Mouse (Mus musculus) midbrain, embryonic 11.5 days (tissue): ENCODE results near the gene Muc1. TPM values are rescaled to one million over a fixed set of nuclear protein-coding genes. Genes with fewer than 3 reads are reported as not detected.

ENCODE experiments used
- ATAC-seq: fragments of 200-750 bp; cut with Nextera tagmentation; 2 replicates; pipeline ENCODE4 v1.8.0; 2017; ENCODE audit warnings: moderate TSS enrichment, moderate library complexity; ENCODE audit not compliant: low FRiP score
- DNase-seq: peaks from one replicate; pipeline ENCODE4 v3.0.0; 2015; ENCODE audit warnings: low spot score; ENCODE audit errors: missing footprints
- H3K27ac ChIP-seq: fragments of 300-500 bp; sonication (generic); 2 replicates; pipeline ENCODE4 v1.5.1; 2014; ENCODE audit warnings: low read depth, low read length
- H3K27me3 ChIP-seq: fragments of 300-500 bp; sonication (generic); 2 replicates; pipeline ENCODE4 v1.6.1; 2014; ENCODE audit warnings: mild to moderate bottlenecking, low read length, moderate library complexity, mixed read lengths; ENCODE audit not compliant: control insufficient read depth, insufficient read depth
- H3K36me3 ChIP-seq: fragments of 300-500 bp; sonication (generic); 2 replicates; pipeline ENCODE4 v1.6.1; 2014; ENCODE audit warnings: mild to moderate bottlenecking, low read length, moderate library complexity, mixed read lengths; ENCODE audit not compliant: control insufficient read depth, insufficient read depth
- H3K4me1 ChIP-seq: fragments of 300-500 bp; sonication (generic); 2 replicates; pipeline ENCODE4 v1.6.1; 2014; ENCODE audit warnings: low read length; ENCODE audit not compliant: control insufficient read depth, insufficient read depth
- H3K4me2 ChIP-seq: fragments of 300-500 bp; sonication (generic); 2 replicates; pipeline ENCODE4 v1.6.1; 2014; ENCODE audit warnings: mild to moderate bottlenecking, moderate library complexity
- H3K4me3 ChIP-seq: fragments of 300-500 bp; sonication (generic); 2 replicates; pipeline ENCODE4 v1.5.1; 2014; ENCODE audit warnings: low read depth, low read length
- H3K9ac ChIP-seq: fragments of 300-500 bp; sonication (generic); 2 replicates; pipeline ENCODE4 v1.6.1; 2014; ENCODE audit warnings: low read length
- H3K9me3 ChIP-seq: fragments of 300-500 bp; sonication (generic); 2 replicates; pipeline ENCODE4 v1.6.1; 2016; ENCODE audit warnings: low read length; ENCODE audit not compliant: control insufficient read depth
- WGBS: fragments of 180-500 bp; shearing (Covaris S2); extraction: QIAGEN DNeasy Blood & Tissue Kit; methylation state at CpG from one replicate; pipeline ENCODE4 v1.1.7; 2014; 5-methylcytosine and 5-hydroxymethylcytosine counted together
- polyA plus RNA-seq: library from polyadenylated mRNA; unstranded; fragments of >200 nt; fragmentation: Nextera tagmentation; extraction: Ambion mirVana; gene quantifications from 2 replicates; pipeline ENCODE4 v1.2.1, GENCODE M21; 2014

The Muc1 gene
- polyA plus RNA-seq, 1 experiment from 2014 or later = 2.7 TPM

GRCm38 (mm10) chr3:89190436-89190835 lies 38.4 kb upstream of the Muc1 start:
- DNase-seq (no peak), ATAC-seq (no peak)
- no peaks in the 10 kb centered on the region for H3K9me3 ChIP-seq
- WGBS = 90% methylated on average over 8 of the region's 8 CpGs
- no peaks in the 10 kb centered on the region for H3K27me3 ChIP-seq
- H3K4me3 ChIP-seq = no peak overlapping the region
- no peak overlapping the region for H3K27ac ChIP-seq
- no peaks in the 10 kb centered on the region for H3K36me3 ChIP-seq
- no peak overlapping the region for H3K4me2 ChIP-seq
- H3K4me1 ChIP-seq = peaks cover 6% of the 10 kb centered on the region
- H3K9ac ChIP-seq = no peak overlapping the region

GRCm38 (mm10) chr3:89193351-89193750 lies 35.5 kb upstream of the Muc1 start:
- H3K9me3 ChIP-seq = no peaks in the 10 kb centered on the region
- H3K27ac ChIP-seq = no peak overlapping the region
- ATAC-seq (no peak), DNase-seq (no peak)
- H3K27me3 ChIP-seq = no peaks in the 10 kb centered on the region
- no peak overlapping the region for H3K4me3 ChIP-seq
- no peak overlapping the region for H3K9ac ChIP-seq
- peaks cover 8% of the 10 kb centered on the region for H3K4me1 ChIP-seq
- H3K4me2 ChIP-seq = no peak overlapping the region
- no peaks in the 10 kb centered on the region for H3K36me3 ChIP-seq
- WGBS = 61% methylated on average over 1 of the region's 1 CpGs

- Histone ChIP-seq H3K27ac (no peak overlapping the region), H3K9me3 (no peaks in the 10 kb centered on the region), H3K36me3 (no peaks in the 10 kb centered on the region), H3K27me3 (no peaks in the 10 kb centered on the region), H3K4me3 (no peak overlapping the region), H3K4me1 (peaks cover 8% of the 10 kb centered on the region), H3K4me2 (no peak overlapping the region), H3K9ac (no peak overlapping the region)
- DNase-seq (no peak), ATAC-seq (no peak)
- 83% methylated on average over 2 of the region's 2 CpGs for WGBS
Observed at GRCm38 (mm10) chr3:89193853-89194252, 35.0 kb upstream of the Muc1 start.

- peak; percentile 96 for ATAC-seq
Observed at GRCm38 (mm10) chr3:89195979-89196877, 32.6 kb upstream of the Muc1 start.

GRCm38 (mm10) chr3:89199839-89200238 lies 29.0 kb upstream of the Muc1 start:
- no peaks in the 10 kb centered on the region for H3K9me3 ChIP-seq
- no peak overlapping the region for H3K9ac ChIP-seq
- no peak for DNase-seq
- H3K4me1 ChIP-seq = peaks cover 11% of the 10 kb centered on the region
- no peak overlapping the region for H3K4me2 ChIP-seq
- no peaks in the 10 kb centered on the region for H3K36me3 ChIP-seq
- WGBS = 78% methylated on average over 3 of the region's 3 CpGs
- H3K27me3 ChIP-seq = no peaks in the 10 kb centered on the region
- H3K27ac ChIP-seq = no peak overlapping the region
- ATAC-seq = no peak
- H3K4me3 ChIP-seq = no peak overlapping the region

More at GRCm38 (mm10) chr3:89195979-89196877, 32.6 kb upstream of the Muc1 start:
- peak; percentile 99 for DNase-seq
- peak overlapping the region; percentile 62 for H3K9ac ChIP-seq
- peak overlapping the region; percentile 50 for H3K4me2 ChIP-seq
- peaks cover 8% of the 10 kb centered on the region for H3K4me1 ChIP-seq
- no peaks in the 10 kb centered on the region for H3K27me3 ChIP-seq
- H3K36me3 ChIP-seq = no peaks in the 10 kb centered on the region
- H3K9me3 ChIP-seq = no peaks in the 10 kb centered on the region
- WGBS = 6% methylated on average over 33 of the region's 33 CpGs
- H3K27ac ChIP-seq = peak overlapping the region; percentile 76
- peak overlapping the region; percentile 28 for H3K4me3 ChIP-seq

GRCm38 (mm10) chr3:89202253-89203141 lies 26.4 kb upstream of the Muc1 start, which contains the start of gene Gba:
Gene Gba (plus strand): TSS chr3:89202928.
- peaks cover 4% of the 10 kb centered on the region; the same call in 1 of the 2 replicates for H3K4me1 ChIP-seq
- WGBS = 26% methylated on average over 13 of the region's 13 CpGs
- H3K27me3 ChIP-seq = no peaks in the 10 kb centered on the region
- DNase-seq (peak; percentile 100), ATAC-seq (peak; percentile 90)
- H3K4me2 ChIP-seq = peak within 1 kb of the TSS; percentile 52
- peak within 1 kb of the TSS; percentile 50 for H3K9ac ChIP-seq
- H3K4me3 ChIP-seq = peak within 1 kb of the TSS; percentile 40
- peaks cover 4% of the 10 kb centered on the region; the same call in 1 of the 2 replicates for H3K36me3 ChIP-seq
- no peak within 1 kb of the TSS for H3K27ac ChIP-seq
- no peaks in the 10 kb centered on the region for H3K9me3 ChIP-seq

GRCm38 (mm10) chr3:89203142-89203514 lies 25.7 kb upstream of the Muc1 start:
- Histone ChIP-seq H3K4me3 (peak overlapping the region; percentile 40), H3K36me3 (peaks cover 9% of the 10 kb centered on the region; the same call in 1 of the 2 replicates), H3K9ac (peak overlapping the region; percentile 50), H3K4me1 (peaks cover 4% of the 10 kb centered on the region; the same call in 1 of the 2 replicates), H3K9me3 (no peaks in the 10 kb centered on the region), H3K27me3 (no peaks in the 10 kb centered on the region), H3K27ac (no peak overlapping the region), H3K4me2 (peak overlapping the region; percentile 52)
- DNase-seq (no peak), ATAC-seq (peak; percentile 28)
- WGBS = 39% methylated on average over 5 of the region's 5 CpGs

GRCm38 (mm10) chr3:89206079-89206478 lies 22.8 kb upstream of the Muc1 start:
- H3K4me2 ChIP-seq = no peak overlapping the region
- WGBS = 92% methylated on average over 7 of the region's 7 CpGs
- H3K36me3 ChIP-seq = peaks cover 20% of the 10 kb centered on the region
- H3K4me3 ChIP-seq = no peak overlapping the region
- no peak for ATAC-seq
- no peaks in the 10 kb centered on the region for H3K27me3 ChIP-seq
- H3K27ac ChIP-seq = no peak overlapping the region
- H3K9me3 ChIP-seq = no peaks in the 10 kb centered on the region
- H3K9ac ChIP-seq = no peak overlapping the region
- DNase-seq = no peak
- H3K4me1 ChIP-seq = peaks cover 4% of the 10 kb centered on the region; the same call in 1 of the 2 replicates
